Mouse (Mus musculus) embryonic fibroblast, embryonic 13.5 days (primary cell): Measurements from ENCODE around the gene Nr4a1. TPM values are rescaled to one million over a fixed set of nuclear protein-coding genes. Genes with fewer than 3 reads are reported as not detected.
A peak's percentile ranks its signal among the peaks of the same experiment; 100 is the strongest.

Experiments
- H3K27ac ChIP-seq: 2 replicates; pipeline ENCODE4 v1.5.1; 2012; ENCODE audit warnings: low read length, control low read depth, inconsistent platforms; ENCODE audit not compliant: insufficient read depth
- H3K4me1 ChIP-seq: 2 replicates; pipeline ENCODE4 v1.6.1; 2011; ENCODE audit warnings: low read length; ENCODE audit not compliant: control insufficient read depth, insufficient read depth
- H3K4me3 ChIP-seq: 2 replicates; pipeline ENCODE4 v1.5.1; 2011; ENCODE audit warnings: mild to moderate bottlenecking, control low read depth, low read length; ENCODE audit not compliant: insufficient read depth
- CTCF ChIP-seq: IDR thresholded peaks from 2 replicates; pipeline ENCODE4 v1.5.1; 2011; ENCODE audit warnings: mild to moderate bottlenecking, control low read depth, low read length, moderate library complexity, borderline replicate concordance; ENCODE audit not compliant: insufficient read depth
- POLR2A ChIP-seq: IDR thresholded peaks from 2 replicates; pipeline ENCODE4 v1.6.1; 2011; ENCODE audit warnings: low read depth, mild to moderate bottlenecking, control low read depth, low read length, moderate library complexity
- polyA plus RNA-seq: library from polyadenylated mRNA; stranded (reverse); fragments of >200 nt; gene quantifications from 2 replicates; pipeline ENCODE4 v1.2.4, GENCODE M21; 2011; ENCODE audit warnings: low read depth; ENCODE audit not compliant: missing spikeins, insufficient read length

Gene Nr4a1
- polyA plus RNA-seq, 1 experiment: 68.2 TPM

DNA sequence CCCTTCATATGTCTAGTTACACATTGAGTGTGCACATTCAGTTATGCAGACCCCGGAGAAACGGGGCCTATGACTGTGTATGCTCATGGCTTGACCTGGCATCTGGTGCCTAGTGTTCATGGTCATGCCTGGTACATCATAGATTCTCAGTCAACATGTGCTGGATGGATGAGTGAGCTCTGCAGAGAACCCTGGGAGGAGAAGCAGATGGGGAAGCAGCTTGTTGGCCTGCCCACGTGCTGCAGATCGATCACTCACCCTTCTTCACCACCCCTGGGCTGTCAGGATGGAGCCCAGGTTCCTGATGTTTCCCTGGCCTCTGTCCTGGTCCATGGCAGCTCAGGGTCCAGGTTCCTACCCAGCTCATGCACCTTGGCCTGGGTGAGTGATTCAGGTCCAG is 52.4 kb downstream of the Nr4a1 start:
- Histone ChIP-seq H3K4me3 (no peak overlapping the region), H3K4me1 (peaks cover 7% of the 10 kb centered on the region; the same call in 1 of the 2 replicates), H3K27ac (no peak overlapping the region)
- TF ChIP-seq POLR2A: no peak

DNA sequence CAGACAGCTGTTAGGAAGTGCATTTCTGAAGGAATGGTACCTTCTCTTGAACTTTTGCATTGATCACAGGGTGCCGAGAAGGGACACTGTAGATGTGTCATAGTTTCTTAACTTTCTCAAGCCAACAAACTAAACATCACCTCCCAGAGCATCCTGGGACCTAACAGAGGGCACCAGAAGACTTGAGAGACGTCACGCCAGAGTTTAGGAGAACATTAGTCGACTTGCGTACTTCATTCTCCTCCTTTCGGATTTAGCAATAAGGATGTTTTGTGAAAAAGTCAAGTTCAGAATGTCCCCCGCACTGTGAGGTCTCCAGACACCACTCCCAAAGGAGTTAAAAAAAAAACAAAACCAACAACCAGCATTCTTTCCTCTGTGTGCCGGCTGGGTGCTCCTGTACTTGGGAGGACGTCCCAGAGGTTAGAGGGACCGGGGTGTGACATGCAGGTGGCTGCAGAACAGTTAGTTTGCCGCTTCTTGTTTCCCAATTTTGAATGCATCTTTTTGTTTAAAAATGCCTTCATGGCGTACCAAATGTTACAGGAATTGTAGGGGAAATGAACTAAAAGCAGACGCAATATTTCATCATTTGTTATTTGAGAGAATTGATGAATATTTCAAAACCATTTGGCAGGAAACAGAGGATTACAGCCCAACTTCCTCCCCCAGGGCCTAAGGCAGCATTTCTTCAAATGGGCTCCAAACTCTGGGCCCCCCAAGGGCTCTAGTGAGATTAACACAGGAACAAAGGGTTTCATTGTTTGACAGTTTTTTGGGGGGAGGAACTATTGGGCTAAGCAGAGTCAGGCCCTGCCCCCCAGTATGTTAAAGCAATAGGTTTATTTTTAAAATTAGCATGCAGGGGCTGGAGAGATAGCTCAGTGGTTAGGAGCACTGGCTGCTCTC is 54.6 kb downstream of the Nr4a1 start:
- no peak overlapping the region for H3K4me3 ChIP-seq
- TF ChIP-seq POLR2A (no peak), CTCF (no peak)
- peak overlapping the region; percentile 47; the same call in 1 of the 2 replicates for H3K27ac ChIP-seq
- peaks cover 7% of the 10 kb centered on the region; the same call in 1 of the 2 replicates for H3K4me1 ChIP-seq

DNA sequence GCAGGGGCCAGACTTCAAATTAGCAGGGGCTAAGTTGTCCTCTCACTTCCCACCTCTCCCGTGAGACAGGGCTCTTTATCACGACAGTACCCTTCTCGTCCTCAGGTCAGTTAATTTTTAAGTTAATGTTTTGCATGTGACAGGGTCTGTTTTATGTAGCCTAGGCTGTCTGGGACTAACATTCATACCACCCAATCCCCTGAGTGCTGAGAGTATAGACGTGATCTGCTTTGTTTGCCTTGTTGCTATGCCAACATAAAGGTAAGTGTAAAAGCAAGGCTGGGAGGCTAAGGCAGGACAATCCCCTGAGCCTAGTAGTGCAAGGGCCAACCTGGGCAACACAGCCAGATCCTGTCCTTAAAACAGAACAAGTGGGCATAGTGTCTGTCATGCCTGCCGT is 55.4 kb downstream of the Nr4a1 start:
- H3K4me3 ChIP-seq: no peak overlapping the region
- no peak for TF ChIP-seq CTCF
- TF ChIP-seq POLR2A: no peak
- H3K27ac ChIP-seq: no peak overlapping the region
- peaks cover 7% of the 10 kb centered on the region; the same call in 1 of the 2 replicates for H3K4me1 ChIP-seq

DNA sequence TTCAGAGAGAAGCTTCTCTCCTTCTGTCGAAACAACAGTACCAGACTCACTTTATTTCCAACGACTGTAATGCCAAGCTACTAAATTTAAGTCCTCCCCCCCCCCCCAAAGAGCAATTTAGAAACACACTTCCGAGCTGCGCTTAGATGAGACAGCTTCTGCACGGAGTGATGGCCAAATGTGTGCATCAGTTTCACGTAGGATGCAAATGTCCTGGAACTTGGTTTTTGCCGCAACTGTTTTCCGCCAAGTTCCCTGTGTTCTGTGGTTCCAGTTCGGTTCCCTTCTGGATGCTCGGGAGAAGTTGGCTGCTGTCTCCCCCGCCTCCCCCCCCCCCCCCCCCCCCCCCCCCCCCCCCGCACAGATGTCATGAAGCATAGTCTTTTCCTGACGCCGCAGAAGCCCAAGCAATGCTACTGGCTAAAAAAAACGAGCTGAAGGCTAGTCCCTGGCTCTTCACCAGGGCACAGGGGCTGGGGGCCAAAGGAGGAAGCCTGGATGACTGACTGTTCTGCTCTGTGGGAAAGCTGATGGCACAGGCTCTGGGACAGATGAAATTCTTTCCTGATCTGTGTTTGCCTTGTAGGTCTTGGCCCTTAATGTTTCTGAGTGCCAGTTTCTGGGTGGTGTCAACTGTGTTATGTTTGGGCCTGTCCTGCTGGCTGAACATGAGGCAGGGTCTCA is 57.2 kb downstream of the Nr4a1 start:
- no peak for TF ChIP-seq CTCF
- Histone ChIP-seq H3K4me1 (peaks cover 7% of the 10 kb centered on the region; the same call in 1 of the 2 replicates), H3K27ac (no peak overlapping the region), H3K4me3 (no peak overlapping the region)

DNA sequence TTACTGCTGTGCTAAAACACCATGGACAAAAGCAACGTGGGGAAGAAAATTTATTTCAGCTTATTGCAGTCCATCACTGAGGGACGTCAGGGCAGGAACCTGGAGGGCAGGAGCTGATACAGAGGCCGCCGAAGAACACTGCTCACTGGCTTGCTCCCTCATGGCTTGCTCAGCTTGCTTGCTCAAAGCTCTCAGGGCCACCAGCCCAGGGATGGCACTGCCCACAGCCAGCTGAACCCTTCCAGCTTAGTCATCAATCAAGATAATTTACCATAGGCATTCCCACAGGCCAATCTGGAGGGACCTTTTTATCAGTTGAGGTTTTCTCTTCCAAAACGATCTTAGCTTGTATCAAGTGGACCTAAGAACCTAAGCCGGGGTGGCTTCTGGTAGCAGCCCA is 57.9 kb downstream of the Nr4a1 start:
- Histone ChIP-seq H3K4me1 (peaks cover 7% of the 10 kb centered on the region; the same call in 1 of the 2 replicates), H3K27ac (no peak overlapping the region), H3K4me3 (no peak overlapping the region)
- TF ChIP-seq POLR2A: no peak

DNA sequence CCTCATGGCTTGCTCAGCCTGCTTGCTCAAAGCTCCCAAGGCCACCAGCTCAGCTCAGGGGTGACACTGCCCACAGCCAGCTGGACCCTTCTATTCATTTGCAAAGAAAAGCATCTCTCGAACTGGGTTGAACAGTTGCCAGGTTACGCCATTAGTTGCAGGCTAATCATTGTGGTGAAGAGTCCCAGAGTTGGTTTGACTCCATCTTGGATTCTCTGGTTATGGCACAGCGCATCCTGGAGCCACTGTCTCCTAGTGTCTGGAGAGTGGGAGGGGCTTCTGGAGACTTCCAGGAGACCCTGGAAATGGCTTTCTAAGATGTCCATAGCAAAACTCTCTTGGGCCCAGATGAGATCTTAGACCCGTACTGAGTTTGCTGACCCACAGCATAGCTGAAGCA is 61.3 kb downstream of the Nr4a1 start:
- no peak overlapping the region for H3K27ac ChIP-seq
- TF ChIP-seq CTCF: no peak
- no peak for TF ChIP-seq POLR2A
- H3K4me1 ChIP-seq: peaks cover 6% of the 10 kb centered on the region; the same call in 1 of the 2 replicates
- H3K4me3 ChIP-seq: no peak overlapping the region

DNA sequence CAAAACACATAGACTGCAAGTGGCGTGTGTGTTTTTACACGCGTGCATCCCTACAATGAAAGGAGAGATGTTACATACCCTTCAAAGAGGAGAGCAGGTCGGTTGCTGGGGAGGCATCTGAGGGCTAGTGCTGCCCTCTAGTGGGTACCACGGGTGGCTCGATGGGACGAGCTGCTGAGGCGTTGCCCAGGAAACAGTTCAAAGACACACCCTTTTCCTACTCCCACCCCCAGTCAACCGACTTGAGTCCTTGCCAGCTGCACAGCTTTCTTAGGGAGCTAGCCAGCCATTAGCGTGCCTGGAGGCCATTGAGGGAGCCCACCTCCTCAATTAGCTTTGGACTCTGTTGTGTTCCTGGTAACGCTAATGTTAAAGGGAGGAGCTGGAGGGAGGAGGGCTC is 61.8 kb downstream of the Nr4a1 start:
- H3K27ac ChIP-seq: no peak overlapping the region
- H3K4me3 ChIP-seq: peak overlapping the region; percentile 15; the same call in 1 of the 2 replicates
- peaks cover 9% of the 10 kb centered on the region; the same call in 1 of the 2 replicates for H3K4me1 ChIP-seq
- TF ChIP-seq POLR2A (no peak), CTCF (peak; percentile 97)

DNA sequence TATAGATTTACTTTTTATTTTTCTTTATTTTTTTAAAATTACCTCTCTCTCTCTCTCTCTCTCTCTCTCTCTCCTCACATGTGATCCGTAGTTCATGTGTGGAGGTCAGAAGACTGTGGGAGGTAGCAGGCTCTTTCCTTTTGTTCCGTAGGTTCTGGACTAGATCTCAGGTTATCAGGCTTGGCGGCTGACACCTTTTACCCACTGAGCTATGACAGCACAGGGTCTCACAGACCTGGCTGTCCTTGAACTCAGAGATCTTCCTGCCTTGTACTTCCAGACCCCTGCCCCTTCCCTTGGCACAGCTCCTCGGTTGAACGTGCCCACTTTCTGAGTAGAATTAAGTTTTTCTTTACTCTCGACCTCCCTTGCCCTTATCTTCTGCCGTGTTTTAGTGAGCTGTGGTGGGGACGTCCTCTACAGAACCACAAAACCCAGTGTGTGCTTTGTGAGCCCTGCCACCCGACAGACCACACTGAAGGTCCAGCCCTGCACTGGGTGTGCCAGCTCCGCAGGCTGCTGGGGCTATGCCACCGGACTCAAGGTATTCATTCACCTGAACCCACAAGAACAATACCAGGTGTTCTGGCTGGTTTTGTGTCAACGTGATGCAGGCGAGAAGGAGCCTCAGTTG is 62.3 kb downstream of the Nr4a1 start:
- Histone ChIP-seq H3K4me3 (no peak overlapping the region), H3K4me1 (peaks cover 14% of the 10 kb centered on the region), H3K27ac (no peak overlapping the region)
- TF ChIP-seq CTCF (no peak), POLR2A (no peak)

DNA sequence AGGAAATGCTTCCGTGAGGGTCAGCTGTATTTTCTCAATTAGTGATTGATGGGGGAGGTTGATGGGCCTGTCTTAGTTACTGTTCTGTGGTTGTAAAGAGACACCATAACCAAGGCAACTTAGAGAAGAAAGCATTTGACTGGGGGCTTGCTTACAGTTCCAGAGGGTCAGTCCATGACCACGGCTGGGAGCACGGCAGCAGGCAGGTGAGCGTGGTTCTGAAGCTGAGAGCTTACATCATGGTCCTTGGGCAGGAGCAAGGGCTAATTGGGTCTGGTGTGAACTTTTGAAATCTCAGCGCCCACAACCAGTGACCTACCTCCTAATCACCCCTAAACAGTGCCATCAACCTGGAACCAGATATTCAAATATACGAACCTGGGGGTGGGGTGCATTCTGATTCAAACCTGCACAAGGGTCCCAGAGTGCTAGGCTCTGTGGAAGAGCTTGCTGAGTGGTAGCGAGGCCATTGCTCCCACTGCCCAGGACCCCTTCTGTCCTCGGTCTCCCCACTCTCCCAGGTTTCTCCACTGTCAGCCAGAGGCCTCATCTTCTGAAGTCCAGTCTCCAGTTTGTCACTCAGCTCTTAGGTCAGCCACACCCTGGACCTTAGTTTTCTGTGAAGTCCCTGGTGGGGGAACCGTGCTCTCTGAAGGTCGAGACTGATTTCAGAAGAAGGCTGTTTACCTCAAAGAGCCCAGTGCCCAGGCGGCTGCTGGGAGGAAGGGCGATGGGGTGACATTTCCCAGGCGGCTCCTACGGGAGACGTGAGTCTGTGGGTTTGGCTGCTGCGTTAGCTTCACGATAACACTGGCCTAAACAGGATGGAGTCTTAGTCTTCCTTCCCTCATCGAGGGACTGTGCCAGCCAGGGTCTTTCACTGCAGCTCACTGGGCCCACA is 63.1 kb downstream of the Nr4a1 start:
- Histone ChIP-seq H3K4me1 (peaks cover 16% of the 10 kb centered on the region), H3K27ac (no peak overlapping the region), H3K4me3 (no peak overlapping the region)
- no peak for TF ChIP-seq POLR2A
- TF ChIP-seq CTCF: no peak
